In genomic region chr2:50793616-50794015, GRCm38 (mm10) we compare ENCODE assay signal across 14 mouse cellular contexts.
DNase-seq lines count a peak whose midpoint lies in the region; ATAC-seq and TF ChIP-seq lines count a peak whose summit lies in the region.
"Had no signal": no experiment of that assay in that cellular context is flagged by ENCODE, and none has a peak within 500 bp of the region (broad histone marks: within the 10 kb centered on the region; RNA-seq: fewer than 3 reads in every experiment).

No protein-coding gene starts in this region.

- no peaks in the 10 kb centered on the region for H3K27me3 ChIP-seq in liver, postnatal 0 days (ENCODE audit: insufficient read depth, low read length)
- H3K27me3 ChIP-seq: heart, embryonic 13.5 days; kidney, embryonic 15.5 days; limb, embryonic 13.5 days had no signal

- no peaks in the 10 kb centered on the region for H3K36me3 ChIP-seq in liver, postnatal 0 days (replicated peaks; ENCODE audit: insufficient read depth, low read length)
- H3K36me3 ChIP-seq: G1E; heart, embryonic 13.5 days; kidney, embryonic 15.5 days; limb, embryonic 13.5 days had no signal

- peak; percentile 51 to 81 for DNase-seq in adrenal gland, adult (ENCODE audit: inconsistent age in 2 of 2, low spot score in 1 of 2)
- no peak for DNase-seq in adrenal gland, postnatal 4 days (ENCODE audit: low spot score in 2 of 2)
- DNase-seq in urinary bladder, postnatal 25 days (ENCODE audit: low spot score): peak; percentile 19
- no peak for DNase-seq in urinary bladder, postnatal 4 days (ENCODE audit: low spot score in 2 of 2)
- peak; percentile 73 to 78 for DNase-seq in heart, adult 9 months (ENCODE audit: low spot score in 2 of 2)
- DNase-seq in frontal cortex, adult 2 months (ENCODE audit: extremely low spot score in 1 of 2, low spot score in 1 of 2): no peak
- no peak for DNase-seq in cerebellum, postnatal 10 days
- DNase-seq in liver, postnatal 0 days: no peak
- DNase-seq: thymus, postnatal 14 days had no signal

- H3K4me2 ChIP-seq in liver, postnatal 0 days (ENCODE audit: low read depth, low read length): no peak overlapping the region
- H3K4me2 ChIP-seq: heart, embryonic 13.5 days; kidney, embryonic 15.5 days; limb, embryonic 13.5 days had no signal

- no peaks in the 10 kb centered on the region for H3K4me1 ChIP-seq in liver, postnatal 0 days (ENCODE audit: insufficient read depth)
- H3K4me1 ChIP-seq: heart, embryonic 13.5 days had no signal

- WGBS in liver, postnatal 0 days (ENCODE audit: insufficient replicate concordance): 75% methylated on average over 2 of the region's 2 CpGs

- no peak overlapping the region for H3K9ac ChIP-seq in liver, postnatal 0 days (replicated peaks)
- H3K9ac ChIP-seq: heart, embryonic 13.5 days; kidney, embryonic 15.5 days; limb, embryonic 13.5 days had no signal

- no peaks in the 10 kb centered on the region for H3K9me3 ChIP-seq in liver, postnatal 0 days (ENCODE audit: low read length)
- H3K9me3 ChIP-seq: kidney, embryonic 15.5 days had no signal

- no peak overlapping the region for H3K27ac ChIP-seq in liver, postnatal 0 days (ENCODE audit: low read depth)
- H3K27ac ChIP-seq: heart, embryonic 13.5 days; kidney, embryonic 15.5 days; limb, embryonic 13.5 days had no signal

- H3K4me3 ChIP-seq in liver, postnatal 0 days (ENCODE audit: low read depth, low read length): no peak overlapping the region
- H3K4me3 ChIP-seq: heart, embryonic 13.5 days; kidney, embryonic 15.5 days; limb, embryonic 13.5 days had no signal

- no peak for ATAC-seq in liver, postnatal 0 days
- ATAC-seq: hindbrain, embryonic 16.5 days had no signal

- no peak for TF ChIP-seq EP300 in liver, postnatal 0 days (IDR thresholded peaks at IDR 0.05; ENCODE audit: low read depth)

- no peak for TF ChIP-seq CTCF in liver, postnatal 0 days (IDR thresholded peaks at IDR 0.05; ENCODE audit: low read depth)

Comparison
In these comparisons a context has a peak if more than half of its experiments do, and no peak if none do; other contexts are left out.
1. DNase-seq: peak in adrenal gland, adult (2 of 2), urinary bladder, postnatal 25 days (single experiment) and heart, adult 9 months (2 of 2); none in adrenal gland, postnatal 4 days (0 of 2), urinary bladder, postnatal 4 days (0 of 2), frontal cortex, adult 2 months (0 of 2), cerebellum, postnatal 10 days (0 of 2) and liver, postnatal 0 days (single experiment).